ENCODE assay signal across 8 mouse cellular contexts in genomic region chr4:46533934-46534720, GRCm38 (mm10). TPM values are rescaled to one million over a fixed set of nuclear protein-coding genes. Genes with fewer than 3 reads are reported as not detected.
DNase-seq lines count a peak whose midpoint lies in the region; ATAC-seq and TF ChIP-seq lines count a peak whose summit lies in the region.

No protein-coding gene starts in this region.

- no peaks in the 10 kb centered on the region for H3K4me1 ChIP-seq in forebrain, postnatal 0 days (ENCODE audit: insufficient read depth)
- H3K4me1 ChIP-seq in limb, embryonic 10.5 days: peaks cover 26% of the 10 kb centered on the region
- peaks cover 26% of the 10 kb centered on the region for H3K4me1 ChIP-seq in midbrain, embryonic 10.5 days

- no peaks in the 10 kb centered on the region for H3K9me3 ChIP-seq in forebrain, postnatal 0 days (ENCODE audit: low read length)
- H3K9me3 ChIP-seq in limb, embryonic 10.5 days (replicated peaks): no peaks in the 10 kb centered on the region
- no peaks in the 10 kb centered on the region for H3K9me3 ChIP-seq in midbrain, embryonic 10.5 days (replicated peaks)

- no peak for TF ChIP-seq CTCF in forebrain, postnatal 0 days (IDR thresholded peaks at IDR 0.05; ENCODE audit: low read depth)

- H3K36me3 ChIP-seq in forebrain, postnatal 0 days (ENCODE audit: insufficient read depth): no peaks in the 10 kb centered on the region; the same call in none of the 2 replicates
- H3K36me3 ChIP-seq in limb, embryonic 10.5 days: no peaks in the 10 kb centered on the region
- no peaks in the 10 kb centered on the region for H3K36me3 ChIP-seq in midbrain, embryonic 10.5 days

- H3K9ac ChIP-seq in forebrain, postnatal 0 days: no peak overlapping the region; the same call in 1 of the 2 replicates

- peak overlapping the region; percentile 40 for H3K4me2 ChIP-seq in forebrain, postnatal 0 days (ENCODE audit: low read depth)

- peak overlapping the region; percentile 14; the same call in 1 of the 2 replicates for H3K4me3 ChIP-seq in forebrain, postnatal 0 days (ENCODE audit: low read depth, low read length)
- peak overlapping the region; percentile 38 for H3K4me3 ChIP-seq in limb, embryonic 10.5 days
- H3K4me3 ChIP-seq in midbrain, embryonic 10.5 days: peak overlapping the region; percentile 40

- H3K27ac ChIP-seq in forebrain, postnatal 0 days (ENCODE audit: low read depth, low read length): no peak overlapping the region
- no peak overlapping the region for H3K27ac ChIP-seq in limb, embryonic 10.5 days
- H3K27ac ChIP-seq in midbrain, embryonic 10.5 days (replicated peaks): no peak overlapping the region; the same call in 1 of the 2 replicates

- WGBS in forebrain, postnatal 0 days: 12% methylated on average over 29 of the region's 29 CpGs
- WGBS in limb, embryonic 10.5 days: 11% methylated on average over 29 of the region's 29 CpGs
- 12% methylated on average over 29 of the region's 29 CpGs for WGBS in midbrain, embryonic 10.5 days

- peak; percentile 44 to 59 for DNase-seq in lung, adult 18-20 months
- DNase-seq in lung, postnatal 10 days: no peak
- DNase-seq in forebrain, postnatal 0 days: no peak
- DNase-seq in limb, embryonic 10.5 days (ENCODE audit: low spot score): no peak
- no peak for DNase-seq in midbrain, embryonic 10.5 days (ENCODE audit: low spot score)
- no peak for DNase-seq in left cerebral cortex, postnatal 36 days (ENCODE audit: low spot score in 2 of 2)
- no peak for DNase-seq in gastrocnemius, postnatal 36 days
- no peak for DNase-seq in cerebellum, adult 11-12 months

- intact Hi-C loops in left cerebral cortex, postnatal 36 days (cut with DNase I): no loop called here
- intact Hi-C loops in gastrocnemius, postnatal 36 days (cut with DNase I): no loop called here

- peaks cover 20% of the 10 kb centered on the region; the same call in 1 of the 2 replicates for H3K27me3 ChIP-seq in forebrain, postnatal 0 days (ENCODE audit: insufficient read depth, low read length)
- peaks cover 76% of the 10 kb centered on the region for H3K27me3 ChIP-seq in limb, embryonic 10.5 days (ENCODE audit: low read depth, poor library complexity, severe bottlenecking)
- H3K27me3 ChIP-seq in midbrain, embryonic 10.5 days (ENCODE audit: low read depth, poor library complexity, severe bottlenecking): peaks cover 74% of the 10 kb centered on the region

- ATAC-seq in forebrain, postnatal 0 days: peak; percentile 24; the same call in 1 of the 2 replicates

RNA-seq across cellular contexts. Expression of gene Trim14, which starts 1.8 kb away (rescaled TPM):
- 1.4 and 1.8 TPM in 2 replicates for total RNA-seq in forebrain, postnatal 0 days (2014; rRNA removed)
- 0.73 and 0.82 TPM in 2 replicates for polyA plus RNA-seq in forebrain, postnatal 0 days (2015; fragmentation: Nextera tagmentation; extraction: Ambion mirVana)
- 0.64 and 0.78 TPM in 2 replicates for polyA plus RNA-seq in limb, embryonic 10.5 days (2016; fragmentation: Nextera tagmentation; extraction: Ambion mirVana)
- polyA plus RNA-seq in midbrain, embryonic 10.5 days (2016; fragmentation: Nextera tagmentation; extraction: Ambion mirVana): 0.62 and 0.63 TPM in 2 replicates
- 1 to 10 TPM; 1.2 to 1.3 TPM for total RNA-seq in left cerebral cortex, postnatal 36 days (2021)
- total RNA-seq in gastrocnemius, postnatal 36 days (2021): under 1 TPM; 0.36 to 0.37 TPM

RNA-seq across cellular contexts. Expression of gene Nans, which starts 45.1 kb away (rescaled TPM):
- 87.1 and 89.3 TPM in 2 replicates for total RNA-seq in forebrain, postnatal 0 days (2014; rRNA removed)
- 69.8 and 70.2 TPM in 2 replicates for polyA plus RNA-seq in forebrain, postnatal 0 days (2015; fragmentation: Nextera tagmentation; extraction: Ambion mirVana)
- polyA plus RNA-seq in limb, embryonic 10.5 days (2016; fragmentation: Nextera tagmentation; extraction: Ambion mirVana): 87.2 and 96.1 TPM in 2 replicates
- polyA plus RNA-seq in midbrain, embryonic 10.5 days (2016; fragmentation: Nextera tagmentation; extraction: Ambion mirVana): 77.1 and 80.6 TPM in 2 replicates
- total RNA-seq in left cerebral cortex, postnatal 36 days (2021): 10 to 100 TPM; 16.6 to 17.6 TPM
- 10 to 100 TPM; 15.6 to 18.0 TPM for total RNA-seq in gastrocnemius, postnatal 36 days (2021)

Comparison
In these comparisons a context has a peak if more than half of its experiments do, and no peak if none do; other contexts are left out.
1. DNase-seq: peak in lung, adult 18-20 months (2 of 2); none in lung, postnatal 10 days (single experiment), forebrain, postnatal 0 days (single experiment), limb, embryonic 10.5 days (single experiment), midbrain, embryonic 10.5 days (single experiment), left cerebral cortex, postnatal 36 days (0 of 2), gastrocnemius, postnatal 36 days (0 of 2) and cerebellum, adult 11-12 months (single experiment).
2. Peak in every context shown above with its lines, with median percentiles within 50 percentile points of each other: H3K4me3 ChIP-seq.